Mouse (Mus musculus) lung, postnatal 0 days (tissue): ENCODE data around the gene Mdga1. TPM values are rescaled to one million over a fixed set of nuclear protein-coding genes. Genes with fewer than 3 reads are reported as not detected.

Source experiments
- ATAC-seq: fragments of 200-750 bp; cut with Nextera tagmentation; 2 replicates; pipeline ENCODE4 v1.8.0; 2017; ENCODE audit warnings: moderate library complexity
- DNase-seq: peaks from one replicate; pipeline ENCODE4 v3.0.0-alpha.2; 2016; ENCODE audit warnings: low spot score
- H3K27ac ChIP-seq: fragments of 300-500 bp; sonication (generic); 2 replicates; pipeline ENCODE4 v1.5.1; 2014; ENCODE audit warnings: antibody characterized with exemption, mild to moderate bottlenecking, low read length, mixed read lengths
- H3K27me3 ChIP-seq: fragments of 300-500 bp; sonication (generic); replicated peaks from 2 replicates; pipeline ENCODE4 v1.6.1; 2014; ENCODE audit warnings: low read length, mixed read lengths; ENCODE audit not compliant: insufficient read depth
- H3K36me3 ChIP-seq: fragments of 300-500 bp; sonication (generic); 2 replicates; pipeline ENCODE4 v1.6.1; 2014; ENCODE audit warnings: low read length, mixed read lengths; ENCODE audit not compliant: insufficient read depth
- H3K4me1 ChIP-seq: fragments of 300-500 bp; sonication (generic); 2 replicates; pipeline ENCODE4 v1.6.1; 2014; ENCODE audit warnings: antibody characterized with exemption, low read depth, low read length, mixed read lengths; ENCODE audit not compliant: insufficient read depth
- H3K4me2 ChIP-seq: fragments of 300-500 bp; sonication (generic); replicated peaks from 2 replicates; pipeline ENCODE4 v1.6.1; 2014; ENCODE audit warnings: low read depth, mild to moderate bottlenecking, low read length, moderate library complexity, mixed read lengths
- H3K4me3 ChIP-seq: fragments of 300-500 bp; sonication (generic); 2 replicates; pipeline ENCODE4 v1.5.1; 2014; ENCODE audit warnings: low read depth, low read length
- H3K9ac ChIP-seq: fragments of 300-500 bp; sonication (generic); replicated peaks from 2 replicates; pipeline ENCODE4 v1.6.1; 2014; ENCODE audit warnings: low read depth, mild to moderate bottlenecking
- H3K9me3 ChIP-seq: fragments of 300-500 bp; sonication (generic); 2 replicates; pipeline ENCODE4 v1.6.1; 2016; ENCODE audit warnings: low read length, mixed read lengths
- CTCF ChIP-seq: IDR thresholded peaks from 2 replicates; pipeline ENCODE4 v1.5.1; 2016; ENCODE audit warnings: antibody characterized with exemption, mild to moderate bottlenecking
- EP300 ChIP-seq: IDR thresholded peaks from 2 replicates; pipeline ENCODE4 v1.6.1; 2016; ENCODE audit warnings: antibody characterized with exemption, mild to moderate bottlenecking, control low read depth
- WGBS: fragments of 180-500 bp; shearing (Covaris S2); extraction: QIAGEN DNeasy Blood & Tissue Kit; methylation state at CpG from one replicate; pipeline ENCODE4 v1.1.7; 2014; 5-methylcytosine and 5-hydroxymethylcytosine counted together
- polyA plus RNA-seq: library from polyadenylated mRNA; unstranded; fragments of >200 nt; fragmentation: Nextera tagmentation; extraction: Ambion mirVana; gene quantifications from 2 replicates; pipeline ENCODE4 v1.2.1, GENCODE M21; 2015

Mdga1 gene
- polyA plus RNA-seq, 1 experiment from 2014 or later: 3.2 TPM

DNA sequence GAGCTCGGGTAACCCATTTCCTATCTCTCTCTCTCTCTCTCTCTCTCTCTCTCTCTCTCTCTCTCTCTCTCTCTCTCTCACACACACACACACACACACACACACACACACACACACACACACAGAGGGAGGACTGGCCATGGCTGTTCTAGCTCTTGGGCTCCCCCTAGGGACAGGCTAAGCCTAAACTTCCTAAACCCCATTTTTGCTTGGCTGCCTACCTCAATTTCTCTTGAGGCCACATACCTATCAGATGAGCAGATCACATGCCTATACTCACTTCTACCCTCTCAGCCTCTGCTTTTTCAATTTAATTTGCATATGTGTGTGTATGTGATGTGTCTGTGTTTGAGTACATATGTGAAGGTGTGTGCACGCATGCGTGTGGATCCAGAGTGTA lies 111.1 kb downstream of the Mdga1 start:
- ATAC-seq (no peak), DNase-seq (peak; percentile 36)
- no peak overlapping the region for H3K9ac ChIP-seq
- no peaks in the 10 kb centered on the region for H3K27me3 ChIP-seq
- no peaks in the 10 kb centered on the region for H3K9me3 ChIP-seq
- H3K4me2 ChIP-seq: no peak overlapping the region
- no peak overlapping the region for H3K27ac ChIP-seq
- no peaks in the 10 kb centered on the region for H3K4me1 ChIP-seq
- WGBS: 84% methylated on average over 3 of the region's 3 CpGs
- TF ChIP-seq EP300 (no peak), CTCF (peak; percentile 68)
- H3K36me3 ChIP-seq: no peaks in the 10 kb centered on the region
- no peak overlapping the region for H3K4me3 ChIP-seq

DNA sequence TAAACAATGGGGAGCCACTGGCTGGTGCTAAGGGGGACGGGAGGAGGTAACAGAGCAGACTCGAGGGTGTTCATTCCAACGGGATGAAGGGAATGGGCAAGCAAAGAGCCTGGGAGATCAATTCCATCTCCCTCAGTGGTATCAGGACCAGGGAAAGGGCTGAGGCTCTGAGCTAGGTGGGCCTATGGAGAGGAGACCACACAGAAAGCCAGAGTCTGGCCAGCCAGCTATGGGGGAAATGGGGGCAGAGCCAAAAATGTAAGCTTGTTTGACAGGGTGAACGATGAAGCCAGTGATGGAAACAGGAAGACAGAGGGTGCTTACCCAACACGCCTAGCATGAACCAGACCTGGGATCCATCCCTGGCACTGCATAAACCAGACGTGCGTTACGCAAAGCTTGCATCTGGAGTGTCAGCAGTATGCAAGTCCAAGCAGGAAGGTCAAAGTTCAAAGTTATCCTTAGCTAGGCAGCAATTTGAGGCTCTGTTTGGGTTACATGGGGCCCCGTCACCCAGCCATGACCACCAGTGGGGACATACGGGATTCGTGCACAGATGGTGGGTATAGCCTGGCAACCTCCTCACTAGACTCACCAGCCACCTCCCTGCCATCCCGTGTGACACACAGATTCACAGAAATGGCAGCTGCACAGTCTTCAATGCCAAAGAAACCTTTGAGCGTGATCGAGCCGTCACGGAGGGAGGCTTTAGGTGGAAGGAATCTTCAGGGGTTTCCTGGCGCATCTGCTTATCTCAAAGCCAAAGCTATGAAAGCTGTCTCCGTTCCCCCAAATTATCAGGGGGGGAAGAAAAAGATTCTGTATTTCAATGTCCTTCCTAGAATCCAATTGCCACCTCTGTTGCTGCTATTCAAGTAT lies 113.9 kb downstream of the Mdga1 start:
- Histone ChIP-seq H3K9ac (no peak overlapping the region), H3K4me1 (no peaks in the 10 kb centered on the region), H3K27me3 (no peaks in the 10 kb centered on the region), H3K4me3 (no peak overlapping the region), H3K4me2 (no peak overlapping the region), H3K27ac (0 out of 2 replicates have a peak overlapping the region, but pooled peaks have one; percentile 52), H3K36me3 (no peaks in the 10 kb centered on the region), H3K9me3 (no peaks in the 10 kb centered on the region)
- TF ChIP-seq EP300 (peak; percentile 63), CTCF (no peak)
- ATAC-seq: peak; percentile 89
- DNase-seq: peak; percentile 83
- WGBS: 43% methylated on average over 18 of the region's 18 CpGs

- TF ChIP-seq CTCF (no peak), EP300 (no peak)
- Histone ChIP-seq H3K4me1 (no peaks in the 10 kb centered on the region), H3K4me2 (no peak overlapping the region), H3K27me3 (no peaks in the 10 kb centered on the region), H3K9me3 (no peaks in the 10 kb centered on the region), H3K36me3 (no peaks in the 10 kb centered on the region), H3K9ac (no peak overlapping the region), H3K4me3 (no peak overlapping the region), H3K27ac (no peak overlapping the region)
- 86% methylated on average over 4 of the region's 4 CpGs for WGBS
- ATAC-seq: no peak
- no peak for DNase-seq
These were observed 115.1 kb downstream of the Mdga1 start for GRCm38 (mm10) chr17:29854835-29855234.

DNA sequence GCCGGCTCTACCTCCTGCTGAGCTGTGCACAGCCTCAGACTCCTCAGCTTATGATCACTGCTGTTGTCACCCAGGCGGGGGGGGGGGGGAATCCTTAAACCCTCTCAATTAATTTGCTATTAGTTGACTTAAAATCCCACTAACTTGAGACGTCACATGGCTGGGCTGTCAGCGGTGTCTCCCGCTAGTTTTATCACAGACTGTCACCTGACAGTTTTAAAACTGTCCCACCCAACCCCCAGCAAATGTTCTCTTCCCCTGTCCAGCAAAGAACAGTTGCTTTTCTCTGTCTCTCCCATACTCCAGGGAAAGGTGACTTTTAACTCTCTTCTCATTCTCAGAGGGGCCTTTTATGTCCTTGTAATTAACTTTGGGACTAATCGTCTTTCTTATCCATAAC lies 115.5 kb downstream of the Mdga1 start:
- WGBS: 66% methylated on average over 6 of the region's 6 CpGs
- Histone ChIP-seq H3K9ac (no peak overlapping the region), H3K4me1 (no peaks in the 10 kb centered on the region), H3K4me3 (no peak overlapping the region), H3K27me3 (no peaks in the 10 kb centered on the region), H3K36me3 (no peaks in the 10 kb centered on the region), H3K4me2 (no peak overlapping the region), H3K9me3 (no peaks in the 10 kb centered on the region), H3K27ac (no peak overlapping the region)
- no peak for TF ChIP-seq CTCF
- DNase-seq (no peak), ATAC-seq (no peak)

DNA sequence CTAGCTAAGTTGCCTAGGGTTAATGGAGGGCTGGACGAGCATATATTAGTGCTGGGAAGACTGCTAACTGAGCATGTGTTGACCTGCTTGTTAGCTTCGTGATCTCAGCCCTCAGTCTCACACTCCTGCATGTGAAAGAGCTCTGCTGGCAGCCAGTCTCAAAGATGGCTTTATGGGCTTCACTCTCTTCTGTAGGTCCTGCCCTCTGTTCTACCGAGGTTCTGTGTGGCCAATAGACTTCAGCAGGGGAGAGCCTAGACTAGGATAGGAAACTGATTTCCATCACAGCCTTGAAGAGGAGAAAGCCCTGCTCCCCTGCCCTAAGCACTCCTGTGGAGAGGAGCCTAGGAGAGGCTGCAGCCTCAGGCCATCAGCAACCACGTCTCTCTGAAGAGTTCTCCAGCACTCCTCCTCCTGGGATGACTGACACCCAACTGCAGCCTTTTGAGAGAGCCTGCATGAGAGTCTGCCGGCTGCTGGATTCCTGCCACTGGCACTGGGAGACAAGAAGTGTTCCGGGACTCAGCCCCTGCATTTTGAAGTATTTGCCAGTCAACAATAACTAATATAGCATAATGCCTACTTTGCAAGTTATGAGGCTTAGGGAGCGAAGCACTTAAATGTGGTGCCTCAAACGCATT lies 116.9 kb downstream of the Mdga1 start:
- Histone ChIP-seq H3K9ac (no peak overlapping the region), H3K4me1 (no peaks in the 10 kb centered on the region), H3K9me3 (no peaks in the 10 kb centered on the region), H3K4me3 (no peak overlapping the region), H3K4me2 (no peak overlapping the region), H3K27ac (no peak overlapping the region), H3K27me3 (no peaks in the 10 kb centered on the region), H3K36me3 (no peaks in the 10 kb centered on the region)
- 39% methylated on average over 8 of the region's 8 CpGs for WGBS
- peak; percentile 64 for DNase-seq
- no peak for TF ChIP-seq CTCF
- TF ChIP-seq EP300: no peak
- 0 out of 2 replicates have a peak, but pooled peaks have one; percentile 12 for ATAC-seq

- DNase-seq (no peak), ATAC-seq (no peak)
- H3K4me2 ChIP-seq: no peak overlapping the region
- H3K27ac ChIP-seq: no peak overlapping the region
- no peak overlapping the region for H3K4me3 ChIP-seq
- no peaks in the 10 kb centered on the region for H3K4me1 ChIP-seq
- H3K27me3 ChIP-seq: no peaks in the 10 kb centered on the region
- H3K9me3 ChIP-seq: no peaks in the 10 kb centered on the region
- H3K9ac ChIP-seq: no peak overlapping the region
- no peaks in the 10 kb centered on the region for H3K36me3 ChIP-seq
- TF ChIP-seq EP300 (no peak), CTCF (no peak)
- 79% methylated on average over 13 of the region's 13 CpGs for WGBS
These were observed 120.5 kb downstream of the Mdga1 start for GRCm38 (mm10) chr17:29849436-29849797.
